Mouse (Mus musculus) heart, adult 9 months (tissue): Measurements from ENCODE around the gene Dtd2.

Experiments used
- DNase-seq, 2 experiments: peaks; one replicate each; pipeline ENCODE4 v3.0.0; 2022; ENCODE audit warnings: low spot score in 2 of 2

The Dtd2 gene

DNA sequence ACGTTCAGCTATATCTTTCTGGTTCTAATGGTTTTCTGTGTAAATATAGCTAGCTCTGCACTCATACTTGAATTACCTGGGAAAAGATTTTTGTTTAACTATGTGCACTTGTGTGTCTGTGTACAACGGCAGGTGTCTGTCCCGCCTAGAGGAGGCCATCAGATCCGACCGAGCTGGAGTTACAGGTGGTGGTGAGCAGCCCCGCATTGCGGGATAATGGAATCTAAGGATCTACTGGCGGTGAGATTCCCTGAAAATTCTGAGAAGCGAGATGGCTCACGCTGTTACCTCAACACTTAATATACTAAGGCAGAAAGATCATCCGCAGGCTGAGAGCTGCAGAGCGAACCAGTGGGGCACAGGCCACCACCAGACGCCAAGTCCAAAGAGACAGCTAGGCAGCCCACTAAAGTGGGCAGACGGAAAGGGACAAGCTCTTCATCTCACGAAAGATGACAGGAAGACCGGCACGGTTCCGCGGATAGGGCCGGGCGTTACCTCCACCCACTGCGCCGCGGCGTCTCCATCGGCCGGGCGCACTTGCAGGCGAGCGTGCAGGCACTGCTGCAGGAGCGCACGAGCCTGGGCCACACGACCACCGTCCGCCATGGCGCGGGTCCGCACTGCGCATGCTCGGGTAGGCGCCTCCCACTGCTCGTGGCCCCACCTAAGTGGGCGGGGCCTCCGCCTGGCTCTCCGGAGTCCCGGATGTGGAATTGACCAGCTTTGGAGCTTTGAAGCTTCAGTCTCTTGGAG, at the start of gene Dtd2:
TSS of gene Dtd2 (minus strand) at position 625 of the 756 bp plus-strand sequence.
- DNase-seq, result peak; percentile 88 to 89

DNA sequence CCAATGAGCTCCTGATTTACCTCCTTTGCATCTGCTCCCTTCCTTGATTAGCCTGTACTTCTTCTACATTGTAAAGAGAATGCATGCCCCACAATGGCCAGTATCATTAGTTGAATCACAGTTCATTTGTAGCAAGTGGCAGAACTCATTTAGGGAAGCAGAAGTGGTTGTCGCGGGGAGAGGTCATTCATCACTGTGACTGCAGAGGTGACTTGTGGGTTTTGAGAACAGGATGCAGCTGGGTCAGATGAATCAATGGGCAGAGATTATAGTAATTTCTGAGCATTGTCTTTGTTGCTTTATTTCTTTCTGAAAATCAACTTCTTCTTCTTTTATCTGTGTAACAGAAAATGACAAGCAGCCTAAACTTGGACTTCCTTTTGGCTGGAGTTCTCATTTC, 43.0 kb upstream of the Dtd2 start:
- peak in 1 of 2 experiments; percentile 13 for DNase-seq

DNA sequence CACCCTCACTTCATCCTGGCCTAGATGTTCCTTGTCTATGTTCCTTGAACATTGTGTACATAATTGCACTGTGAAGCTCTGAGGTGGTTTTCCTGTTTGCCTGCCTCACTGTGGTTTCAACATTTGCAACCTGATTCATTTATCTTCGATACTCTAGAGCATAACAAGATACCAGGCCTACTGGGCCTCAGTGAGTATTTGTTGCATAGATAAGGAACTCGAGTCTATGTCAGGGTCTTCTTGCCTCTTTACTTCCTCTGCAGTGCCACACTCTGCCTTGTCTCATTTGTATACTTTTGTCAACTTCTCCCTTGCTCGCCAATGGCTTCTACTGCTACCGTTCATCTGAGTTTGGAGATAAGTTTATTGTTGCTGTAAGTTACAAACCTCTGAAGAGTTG, 40.1 kb upstream of the Dtd2 start:
- DNase-seq, result no peak

DNA sequence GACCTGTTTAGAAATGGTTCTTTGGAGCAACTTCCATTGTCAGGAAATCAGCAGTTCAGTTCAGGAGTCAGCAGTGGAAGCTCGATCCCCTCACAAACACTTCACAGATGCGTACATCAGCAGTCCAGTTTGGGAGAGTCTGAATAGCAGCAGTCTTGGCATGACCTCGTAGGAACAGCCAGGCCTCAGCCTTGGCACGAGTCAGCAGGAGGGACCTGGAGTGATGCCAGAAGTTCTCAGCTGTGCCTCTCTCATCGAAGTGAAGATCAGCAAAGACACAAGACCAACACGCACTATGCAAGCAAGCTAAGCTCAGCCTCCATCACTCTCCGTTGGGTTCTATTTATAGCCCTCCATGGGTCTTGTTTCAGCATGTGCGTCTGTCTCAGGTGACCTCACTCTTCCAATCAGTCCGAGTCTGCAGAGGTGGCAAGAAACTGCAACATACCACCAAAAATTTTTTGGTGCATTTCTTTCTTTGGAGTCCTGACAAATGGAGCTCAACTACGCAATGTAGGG, 36.6 kb upstream of the Dtd2 start:
- no peak for DNase-seq

DNA sequence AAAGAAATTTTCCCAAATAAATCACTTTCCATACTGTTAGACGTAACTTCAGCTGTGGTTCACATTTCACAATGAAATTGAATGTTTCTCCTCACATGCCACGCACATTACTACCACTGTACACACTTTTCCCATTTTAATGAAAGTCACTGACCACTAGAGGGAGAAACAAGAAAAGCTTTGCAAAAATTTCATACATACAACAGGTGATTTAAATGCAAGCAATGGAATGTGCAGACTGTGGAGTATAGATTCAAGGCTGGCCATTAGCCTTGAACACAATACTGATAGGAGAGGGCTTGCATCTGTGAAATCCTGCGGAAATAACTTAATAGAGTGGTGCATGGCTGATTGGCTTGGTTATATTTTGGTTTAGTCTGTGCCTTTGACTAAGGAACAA, 32.1 kb upstream of the Dtd2 start:
- no peak for DNase-seq

DNA sequence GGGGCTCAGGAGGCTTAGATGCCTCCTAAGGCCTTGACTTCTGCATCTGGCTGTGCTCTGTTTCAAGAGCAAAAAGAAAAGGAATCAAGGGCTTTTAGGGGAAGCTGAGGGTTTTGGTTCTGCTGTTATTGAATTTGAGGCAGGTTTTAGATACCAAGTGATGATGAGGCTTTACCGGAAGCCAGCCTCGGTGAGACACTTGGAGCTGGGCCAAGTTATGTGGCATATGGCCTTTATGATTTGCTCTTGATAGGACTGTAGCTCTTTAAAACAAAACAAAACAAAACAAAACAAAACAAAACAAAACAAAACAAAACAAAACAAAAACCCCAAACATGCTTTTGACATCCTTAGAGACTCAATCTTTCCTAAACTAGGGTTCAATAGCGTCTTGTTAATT, 28.7 kb upstream of the Dtd2 start:
- no peak for DNase-seq

DNA sequence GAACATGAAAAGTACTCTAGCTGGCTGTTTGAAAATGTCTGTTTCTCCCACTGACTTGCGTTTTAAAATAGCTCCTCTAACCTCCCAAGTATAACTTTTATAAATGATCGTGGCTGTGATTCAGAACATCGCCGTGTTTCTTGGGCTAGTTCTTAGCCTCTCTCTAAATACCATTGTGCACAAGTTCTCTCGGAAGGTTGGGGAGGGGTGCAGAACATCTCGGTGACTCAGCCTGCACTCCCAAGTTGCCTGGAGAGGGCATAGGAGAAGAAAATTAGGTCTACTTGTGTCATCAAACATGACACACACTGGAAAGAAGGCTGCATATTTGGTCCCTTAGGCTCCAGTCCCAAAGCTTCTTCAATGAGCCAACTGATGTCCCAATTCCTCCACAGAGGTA, 26.0 kb upstream of the Dtd2 start:
- DNase-seq, result no peak

DNA sequence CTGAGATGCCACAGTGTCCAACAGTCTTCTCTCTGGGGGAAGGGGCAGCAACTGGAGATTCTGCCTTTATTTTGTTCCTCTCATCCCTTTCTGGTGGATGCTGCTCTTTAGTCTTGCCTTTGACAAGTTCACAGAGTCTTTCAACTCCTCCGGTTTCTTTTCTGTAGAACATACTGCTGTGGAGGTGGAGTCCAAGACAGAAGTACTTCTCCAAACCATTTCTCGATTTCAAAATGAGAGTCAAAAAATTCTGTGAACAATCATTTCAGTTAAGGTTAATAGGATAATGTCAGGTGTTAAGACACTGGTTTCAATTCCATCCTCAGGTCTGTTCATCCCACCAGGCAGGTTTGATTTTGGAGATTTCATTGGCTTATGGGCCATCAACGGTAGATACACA, 21.7 kb upstream of the Dtd2 start, which contains the start of gene Gpr33:
TSS of gene Gpr33 (minus strand) at position 101 of the 400 bp plus-strand sequence.
- no peak for DNase-seq

DNA sequence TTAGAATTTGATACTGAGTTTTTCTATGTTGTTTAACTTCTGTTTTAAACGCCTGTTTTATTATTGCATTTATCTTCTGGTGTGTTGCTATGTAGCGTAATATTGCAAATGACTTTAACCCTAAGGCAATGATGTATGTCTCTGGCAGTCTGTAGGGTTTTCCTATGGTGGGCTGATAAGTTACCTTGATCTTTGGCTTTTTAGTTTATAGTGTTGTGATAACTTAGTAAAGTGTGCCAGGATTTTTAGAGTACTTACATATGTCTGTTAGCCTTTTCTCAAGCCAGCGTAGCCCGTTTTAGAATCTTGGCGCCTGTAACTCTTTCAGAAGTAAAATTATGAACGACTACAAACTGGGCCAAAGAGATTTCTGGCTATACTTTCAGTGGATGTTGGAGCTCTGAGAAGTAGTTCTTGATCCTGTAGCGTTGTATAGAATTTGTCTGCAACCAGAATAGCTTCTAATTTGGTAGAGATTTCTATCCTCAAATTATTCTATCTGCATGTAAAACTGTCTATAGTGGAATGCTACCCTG, 8.3 kb upstream of the Dtd2 start:
- DNase-seq, result no peak

DNA sequence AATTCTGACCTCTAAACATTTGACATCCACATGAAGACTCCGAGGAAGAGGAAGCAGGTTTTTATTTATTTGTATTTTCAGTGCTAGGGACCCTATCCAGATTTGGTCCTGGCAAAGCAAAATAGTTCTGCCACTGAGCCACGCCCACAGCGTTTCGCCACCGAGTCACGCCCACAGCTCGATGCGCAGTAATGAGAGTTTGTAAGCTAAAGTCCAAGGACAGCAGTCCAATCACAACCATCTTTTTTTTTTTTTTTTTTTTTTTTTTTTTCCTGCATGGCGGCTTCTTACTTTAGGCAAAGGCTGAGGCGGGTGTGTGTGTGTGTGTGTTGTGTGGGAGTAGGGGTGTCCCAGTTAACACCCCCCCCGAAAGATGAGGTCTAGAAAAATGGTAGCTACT, 7.7 kb upstream of the Dtd2 start:
- DNase-seq, result no peak

DNA sequence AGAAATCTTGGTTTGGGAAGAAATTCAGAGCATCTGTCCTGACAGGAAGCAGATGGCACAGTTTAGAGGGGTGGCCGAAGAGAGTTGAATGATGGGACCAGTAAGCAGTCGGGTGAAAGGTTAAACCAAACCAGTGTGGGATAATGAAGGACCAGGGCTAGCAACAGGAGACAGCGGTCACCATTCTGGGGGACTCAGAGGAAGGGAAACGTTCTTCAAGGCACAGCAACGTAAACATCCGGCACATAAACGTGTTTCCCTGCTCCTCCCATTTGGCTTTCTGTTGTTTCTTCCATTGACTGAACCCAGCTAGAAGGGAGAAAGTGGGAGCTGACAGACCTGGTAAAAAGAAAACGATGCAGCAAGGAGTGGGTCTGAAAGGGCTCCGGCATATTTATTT, 7.0 kb upstream of the Dtd2 start:
- DNase-seq, result no peak

DNA sequence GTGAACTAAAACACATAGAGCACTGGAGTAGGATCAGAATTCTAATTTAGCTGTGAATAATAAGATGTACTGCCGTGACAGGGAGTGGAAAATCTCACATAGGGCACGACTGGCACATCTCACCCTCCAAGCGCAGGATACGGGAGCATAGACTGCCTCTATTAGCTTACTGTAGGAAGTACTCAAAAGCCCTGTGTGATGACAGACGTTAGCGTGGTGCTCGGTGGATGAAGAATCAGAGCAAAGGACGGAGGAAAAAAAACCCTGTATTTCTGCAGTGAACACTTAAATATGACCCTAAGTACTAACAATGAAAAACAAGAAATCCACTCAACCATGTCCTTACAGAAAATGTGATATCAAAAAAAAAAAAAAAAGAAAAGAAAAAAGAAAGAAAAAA, 5.9 kb upstream of the Dtd2 start:
- DNase-seq, result no peak

DNA sequence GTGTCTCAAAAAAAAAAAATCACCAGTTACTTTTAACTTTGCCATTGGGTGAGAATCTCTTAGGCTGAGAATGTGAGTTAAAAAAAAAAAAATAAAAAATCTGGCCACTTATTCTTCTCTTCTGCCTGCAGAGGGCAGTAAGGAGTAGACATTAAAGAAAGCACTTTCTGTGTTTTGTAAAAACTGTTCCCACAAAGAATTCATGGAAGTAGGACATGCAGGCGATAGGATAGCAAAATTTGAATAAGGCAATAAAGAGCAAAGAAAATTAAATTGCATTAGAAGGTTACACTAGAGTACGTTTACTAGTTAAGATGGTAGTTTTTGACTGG, 4.3 kb upstream of the Dtd2 start:
- no peak for DNase-seq

DNA sequence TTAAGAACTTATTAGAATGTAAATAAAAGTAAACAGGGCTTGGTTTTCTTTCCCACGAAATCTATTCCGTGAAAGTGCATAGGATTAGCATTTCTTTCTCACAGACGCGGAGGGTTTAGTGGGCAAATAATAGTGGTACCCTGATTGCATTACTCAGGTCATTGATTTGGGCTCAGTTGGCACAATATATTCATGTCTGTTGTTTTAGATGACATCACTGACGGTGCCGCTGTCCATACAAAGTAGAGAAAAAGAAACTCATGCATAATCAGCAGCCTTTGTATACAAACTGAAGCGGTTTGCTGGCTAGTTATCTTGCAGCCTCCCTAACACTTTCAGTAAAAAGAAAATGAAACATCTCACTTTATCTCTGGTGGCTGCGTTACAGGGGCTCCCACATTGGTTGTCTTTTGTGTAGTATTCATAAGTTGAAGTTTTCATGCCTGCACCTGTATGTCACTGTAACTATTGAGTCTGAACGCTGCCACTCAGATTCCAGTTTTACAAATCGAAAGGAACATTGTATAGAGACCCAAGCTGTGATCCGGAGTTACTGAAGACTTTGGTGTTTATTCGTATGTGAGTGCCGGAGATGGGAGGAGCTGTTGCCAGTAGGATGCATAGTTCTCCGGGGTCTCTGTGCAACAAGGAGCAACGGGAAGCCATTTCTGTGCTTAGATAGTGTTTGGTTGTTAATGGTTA, 3.8 kb upstream of the Dtd2 start:
- DNase-seq, result no peak

DNA sequence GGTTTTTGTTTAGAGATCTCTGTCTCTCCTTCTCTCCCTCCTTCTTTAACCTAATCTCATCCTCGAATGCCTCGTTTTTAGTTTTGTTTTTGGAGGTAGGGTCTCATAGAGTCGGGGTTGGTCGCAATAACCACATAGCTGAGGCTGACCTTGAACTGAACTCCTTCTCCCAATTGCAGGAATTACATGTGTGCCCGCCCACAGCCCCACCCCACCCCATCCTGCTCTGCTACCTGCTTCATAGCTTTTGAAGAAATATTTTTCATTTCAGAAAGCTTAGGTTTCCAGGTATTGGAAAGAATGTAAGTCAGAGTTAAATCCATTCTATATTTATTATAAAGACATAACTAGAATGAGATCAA, 313 bp upstream of the Dtd2 start:
- no peak for DNase-seq

DNA sequence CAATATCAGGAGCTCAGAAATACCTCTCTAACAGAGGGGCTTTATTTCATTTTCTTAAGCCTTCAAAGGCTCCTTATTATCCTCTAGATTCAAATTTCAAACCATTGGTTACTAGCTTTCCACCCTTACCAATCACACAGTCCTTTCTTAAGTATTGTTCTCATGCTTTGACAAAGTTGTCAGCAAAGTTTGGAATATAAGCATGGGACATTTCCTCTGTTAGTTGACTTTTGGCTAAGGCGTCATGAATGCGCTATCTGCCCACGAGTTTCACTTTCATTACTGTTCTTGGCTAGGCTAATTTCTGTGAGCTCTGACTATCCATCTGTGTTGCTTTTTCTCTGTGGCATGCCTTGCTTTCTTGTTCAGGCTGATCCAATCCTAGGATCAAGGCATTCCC, 3.6 kb downstream of the Dtd2 start:
- DNase-seq, result no peak

DNA sequence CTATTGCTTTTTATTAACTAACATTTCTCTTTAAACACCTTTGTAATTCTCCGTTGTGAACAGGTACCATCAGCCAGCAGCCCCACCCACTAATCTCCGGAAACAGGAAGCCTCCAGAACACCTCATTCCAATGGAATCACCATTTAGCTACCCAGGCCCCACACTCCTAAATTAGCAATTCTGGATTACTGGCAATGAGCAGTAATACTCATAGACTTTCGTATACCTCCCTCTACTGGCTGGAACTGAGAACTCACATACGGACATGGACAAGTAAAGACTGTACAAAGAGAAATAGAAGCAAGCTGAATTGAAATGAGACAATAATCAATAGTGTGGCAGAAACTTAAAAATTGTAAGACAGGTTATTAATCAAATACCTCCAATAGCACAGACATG, 4.8 kb downstream of the Dtd2 start:
- DNase-seq, result peak; percentile 52 to 79

DNA sequence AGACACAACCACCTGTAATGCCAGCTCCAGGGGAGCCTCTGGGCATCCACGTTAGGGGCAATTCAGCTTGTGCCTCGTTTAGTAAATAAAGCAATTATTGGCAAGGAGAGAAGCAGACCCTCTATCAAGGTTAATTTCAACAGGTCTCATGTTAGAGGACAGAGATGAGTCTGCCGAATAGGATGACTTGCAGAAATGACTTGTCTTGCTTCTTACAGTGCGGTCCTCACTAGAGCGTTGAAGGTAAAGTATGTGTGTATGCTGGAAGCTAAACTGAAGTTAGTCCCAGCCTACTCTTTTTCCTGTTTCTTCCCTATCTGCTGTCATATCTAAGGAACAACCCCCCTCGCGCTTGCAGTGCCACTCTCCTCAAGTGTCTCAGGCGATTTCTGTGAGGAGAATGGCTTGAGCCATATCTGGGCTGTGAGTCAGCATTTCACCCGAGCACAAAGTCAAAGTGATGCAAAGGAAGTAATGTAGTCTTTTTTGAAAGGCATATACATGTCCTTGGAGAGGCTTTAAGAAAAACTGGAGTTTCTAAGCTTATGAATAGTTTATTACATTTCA, 7.9 kb downstream of the Dtd2 start:
- DNase-seq, result no peak

DNA sequence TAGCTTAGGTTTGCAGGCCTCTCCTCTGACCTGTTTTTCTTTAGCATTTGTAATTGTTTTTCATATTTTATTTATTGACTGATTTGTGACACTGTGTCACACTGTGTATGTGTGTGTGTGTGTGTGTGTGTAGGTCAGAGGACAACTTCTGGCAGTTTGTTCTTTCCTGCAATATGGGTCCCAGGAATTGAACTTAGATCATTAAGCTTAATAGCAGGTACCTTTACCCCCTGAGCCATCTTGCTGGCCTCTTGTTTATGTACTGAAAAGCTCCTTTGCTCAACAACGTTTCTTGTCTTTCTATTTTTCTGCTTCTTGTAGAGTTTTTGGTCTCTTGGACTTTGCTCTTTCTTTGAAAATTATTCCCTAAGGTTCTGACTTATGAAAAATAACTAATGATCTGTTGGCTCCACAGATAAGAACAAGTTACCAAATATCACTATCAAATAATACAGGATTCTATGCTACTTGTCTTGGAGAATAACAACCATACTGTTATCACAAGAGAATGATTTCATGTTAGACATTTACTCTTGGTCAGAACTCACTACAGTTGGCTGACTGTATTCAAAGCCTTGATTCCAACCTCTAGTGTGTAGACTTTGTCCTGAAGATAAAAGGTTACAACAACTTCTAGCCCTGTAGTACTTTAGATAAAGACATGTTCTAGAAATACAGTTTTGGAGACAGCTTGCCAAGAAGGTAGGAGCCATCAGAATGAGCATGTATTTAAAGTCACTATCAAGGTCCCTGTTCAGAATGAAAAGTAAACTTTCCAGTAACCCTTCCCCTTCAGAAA, 10.4 kb downstream of the Dtd2 start:
- no peak for DNase-seq

DNA sequence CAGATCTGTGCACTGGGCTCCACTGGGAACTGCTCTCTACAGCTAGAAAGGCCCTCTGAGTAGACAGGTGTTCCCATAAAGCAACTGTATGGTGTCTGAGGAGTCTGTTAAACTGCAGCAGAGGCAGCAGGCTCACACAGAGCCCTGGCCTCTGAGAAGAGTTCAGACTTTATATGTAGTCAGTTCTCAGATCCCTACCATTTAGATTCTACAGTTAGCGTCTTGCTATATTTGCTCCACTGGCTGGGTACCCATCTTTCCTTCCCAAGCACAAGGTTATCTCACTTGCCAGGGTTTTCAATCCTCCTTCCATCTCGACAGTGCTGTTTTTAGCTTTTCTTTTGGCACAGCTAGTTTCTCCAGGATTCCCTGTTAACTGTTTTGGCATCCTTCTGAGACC, 15.7 kb downstream of the Dtd2 start:
- DNase-seq, result no peak

DNA sequence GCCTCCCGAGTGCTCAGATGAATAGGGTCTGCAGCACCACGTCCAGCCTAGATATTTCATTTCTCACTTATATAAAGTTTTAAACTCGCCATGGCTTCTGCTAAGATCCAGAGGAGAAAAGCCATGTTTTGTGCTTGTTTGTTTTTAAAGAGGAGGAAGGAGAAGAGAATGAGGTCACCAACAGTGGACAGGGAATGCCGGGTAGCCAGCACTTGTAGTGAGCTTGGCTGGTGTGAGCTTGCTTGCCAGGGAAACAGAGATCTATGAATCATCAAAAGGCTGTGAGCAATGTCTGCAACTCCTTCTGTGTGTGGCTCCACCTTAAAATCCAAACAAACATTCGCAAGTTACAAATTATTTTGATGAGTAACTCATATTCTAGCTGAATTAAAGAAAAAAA, 17.8 kb downstream of the Dtd2 start:
- no peak for DNase-seq

DNA sequence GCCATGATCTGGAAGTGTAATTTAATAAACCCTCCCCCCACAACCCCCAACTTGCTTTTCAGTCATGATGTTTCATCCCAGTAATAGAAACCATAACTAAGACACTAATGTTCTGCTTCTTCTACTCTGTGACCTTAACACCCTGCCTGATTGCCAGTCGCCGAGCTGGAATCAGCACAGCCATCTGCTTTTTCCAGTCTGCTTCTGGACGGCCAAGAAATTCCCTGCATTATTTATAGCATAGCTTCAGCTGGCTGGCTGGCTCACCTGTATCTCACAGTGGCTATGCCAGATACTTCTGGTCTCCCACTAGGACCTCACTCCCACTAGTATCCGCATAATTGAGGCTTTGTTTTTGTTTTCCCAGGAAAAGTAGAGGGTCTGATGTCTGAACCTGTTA, 20.5 kb downstream of the Dtd2 start:
- peak; percentile 25 to 26 for DNase-seq
